Mouse (Mus musculus): ENCODE results near the gene Rabl2. TPM values are rescaled to one million over a fixed set of nuclear protein-coding genes. Genes with fewer than 3 reads are reported as not detected.

Rabl2 gene
- polyA plus RNA-seq, 1 experiment = 7.2 TPM

GRCm38 (mm10) chr15:89556401-89557178 lies 35.1 kb downstream of the Rabl2 start:
- WGBS = 39% methylated on average over 23 of the region's 23 CpGs
- DNase-seq (ENCODE audit: low read depth, low spot score) = no peak

GRCm38 (mm10) chr15:89555591-89555990 lies 36.1 kb downstream of the Rabl2 start:
- WGBS = 83% methylated on average over 6 of the region's 6 CpGs
- no peak for DNase-seq (ENCODE audit: low read depth, low spot score)

GRCm38 (mm10) chr15:89551733-89552132 lies 40.0 kb downstream of the Rabl2 start:
- WGBS = 73% methylated on average over 1 of the region's 1 CpGs
- no peak for DNase-seq (ENCODE audit: low read depth, low spot score)

- DNase-seq (ENCODE audit: low read depth, low spot score) = no peak
- WGBS = 85% methylated on average over 8 of the region's 8 CpGs
Observed at GRCm38 (mm10) chr15:89550506-89550905, 41.2 kb downstream of the Rabl2 start.

GRCm38 (mm10) chr15:89548837-89549236 lies 42.9 kb downstream of the Rabl2 start:
- WGBS = 53% methylated on average over 11 of the region's 11 CpGs
- no peak for DNase-seq (ENCODE audit: low read depth, low spot score)

GRCm38 (mm10) chr15:89547824-89548601 lies 43.7 kb downstream of the Rabl2 start:
- DNase-seq (ENCODE audit: low read depth, low spot score) = no peak
- 19% methylated on average over 58 of the region's 58 CpGs for WGBS

GRCm38 (mm10) chr15:89547321-89547720 lies 44.4 kb downstream of the Rabl2 start:
- 59% methylated on average over 8 of the region's 8 CpGs for WGBS
- DNase-seq (ENCODE audit: low read depth, low spot score) = no peak

GRCm38 (mm10) chr15:89544171-89544570 lies 47.6 kb downstream of the Rabl2 start:
- no peak for DNase-seq (ENCODE audit: low read depth, low spot score)
- 85% methylated on average over 7 of the region's 7 CpGs for WGBS

GRCm38 (mm10) chr15:89533843-89534207 lies 57.9 kb downstream of the Rabl2 start:
- DNase-seq (ENCODE audit: low read depth, low spot score) = no peak
- WGBS = 78% methylated on average over 10 of the region's 10 CpGs

GRCm38 (mm10) chr15:89532924-89533842 lies 58.5 kb downstream of the Rabl2 start:
- DNase-seq (ENCODE audit: low read depth, low spot score) = no peak
- 82% methylated on average over 23 of the region's 23 CpGs for WGBS

Other genes starting within 250 kb of the Rabl2 start
- 26.3 and 28.9 TPM in 2 replicates for gene Lmf2, start 236.3 kb downstream of the Rabl2 start, polyA plus RNA-seq (2012; rRNA removed)
- gene Ncaph2, start 236.2 kb downstream of the Rabl2 start, polyA plus RNA-seq (2012; rRNA removed) = 131 and 133 TPM in 2 replicates
- gene Sco2, start 218.1 kb downstream of the Rabl2 start, polyA plus RNA-seq (2012; rRNA removed) = 70.4 and 142 TPM in 2 replicates
- 5.5 and 30.9 TPM in 2 replicates for gene Tymp, start 214.9 kb downstream of the Rabl2 start, polyA plus RNA-seq (2012; rRNA removed)
- 21.1 and 57.4 TPM in 2 replicates for gene Odf3b, start 212.6 kb downstream of the Rabl2 start, polyA plus RNA-seq (2012; rRNA removed)
- 0.10 and 0.58 TPM in 2 replicates for gene Klhdc7b, start 207.0 kb downstream of the Rabl2 start, polyA plus RNA-seq (2012; rRNA removed)
- gene Syce3, start 181.4 kb downstream of the Rabl2 start, polyA plus RNA-seq (2012; rRNA removed) = 0.51 and 0.89 TPM in 2 replicates
- gene Cpt1b, start 166.1 kb downstream of the Rabl2 start, polyA plus RNA-seq (2012; rRNA removed) = 3.7 and 6.9 TPM in 2 replicates
- gene C730034F03Rik, start 162.3 kb downstream of the Rabl2 start, polyA plus RNA-seq (2012; rRNA removed) = 0.57 and 0.67 TPM in 2 replicates
- gene Gm44502, start 162.2 kb downstream of the Rabl2 start, polyA plus RNA-seq (2012; rRNA removed) = 0.68 and 1.4 TPM in 2 replicates
- gene Chkb, start 162.0 kb downstream of the Rabl2 start, polyA plus RNA-seq (2012; rRNA removed) = 125 and 129 TPM in 2 replicates
- 1.1 and 1.2 TPM in 2 replicates for gene Mapk8ip2, start 138.0 kb downstream of the Rabl2 start, polyA plus RNA-seq (2012; rRNA removed)
- gene Arsa, start 114.5 kb downstream of the Rabl2 start, polyA plus RNA-seq (2012; rRNA removed) = 16.9 and 27.7 TPM in 2 replicates
- gene Shank3, start 92.3 kb downstream of the Rabl2 start, polyA plus RNA-seq (2012; rRNA removed) = 3.0 and 5.5 TPM in 2 replicates
- gene Acr, start 23.6 kb downstream of the Rabl2 start, polyA plus RNA-seq (2012; rRNA removed) = 0.19 and 0.40 TPM in 2 replicates
- gene Syt10, start 249.9 kb upstream of the Rabl2 start, polyA plus RNA-seq (2012; rRNA removed) = not detected in 2 replicates

Data from large intestine, adult 2 months (tissue).